Comparison of ENCODE assay signal across 21 mouse cellular contexts in the genomic region with DNA sequence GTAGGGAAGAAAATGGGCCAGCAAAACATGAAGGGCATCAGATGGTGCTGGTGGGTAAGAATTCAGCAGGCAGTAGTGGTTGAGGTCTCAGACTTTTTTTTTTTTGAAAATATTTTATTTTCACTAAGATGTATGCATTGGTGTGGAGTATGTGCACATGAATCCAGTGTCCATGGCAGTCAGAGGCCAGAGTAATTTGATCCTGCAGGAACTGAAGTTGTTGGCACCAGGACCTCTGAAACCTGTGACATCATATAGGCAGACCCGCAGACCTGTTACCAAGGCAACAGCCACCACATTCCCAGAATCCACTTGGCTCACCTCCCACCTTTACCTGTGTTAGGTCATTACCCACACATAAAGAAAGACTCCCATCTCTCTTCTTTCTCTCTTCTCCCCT.
DNase-seq lines count a peak whose midpoint lies in the region; ATAC-seq lines count a peak whose summit lies in the region.
"Had no signal": no experiment of that assay in that cellular context is flagged by ENCODE, and none has a peak within 500 bp of the region (broad histone marks: within the 10 kb centered on the region; RNA-seq: fewer than 3 reads in every experiment).

No protein-coding gene starts in this region.

- 62% methylated on average over 1 of the region's 1 CpGs for WGBS in forebrain, embryonic 10.5 days
- 44% methylated on average over 1 of the region's 1 CpGs for WGBS in forebrain, embryonic 14.5 days
- 60% methylated on average over 1 of the region's 1 CpGs for WGBS in kidney, embryonic 14.5 days
- WGBS in embryonic facial prominence, embryonic 11.5 days = 47% methylated on average over 1 of the region's 1 CpGs

- DNase-seq in forebrain, embryonic 10.5 days (ENCODE audit: extremely low spot score, low spot score) = no peak
- DNase-seq in forebrain, embryonic 14.5 days (ENCODE audit: low spot score) = no peak
- DNase-seq in kidney, postnatal 36 days = no peak
- DNase-seq in embryo, embryonic 10.5 days (ENCODE audit: low spot score) = peak; percentile 34
- peak; percentile 28 for DNase-seq in embryonic facial prominence, embryonic 11.5 days (ENCODE audit: low spot score)
- no peak for DNase-seq in thymus, postnatal 0 days (ENCODE audit: low spot score)
- DNase-seq in frontal cortex, postnatal 25 days (ENCODE audit: low spot score in 2 of 2) = no peak
- DNase-seq: adrenal gland, postnatal 10 days; cerebellum, adult 11 months; cerebellum, adult 8-10 months; cerebellum, postnatal 14 days; gastrocnemius, postnatal 10 days; heart, adult 2 months; heart, postnatal 14 days had no signal

- peaks cover 17% of the 10 kb centered on the region for H3K4me1 ChIP-seq in forebrain, embryonic 10.5 days
- no peaks in the 10 kb centered on the region for H3K4me1 ChIP-seq in forebrain, embryonic 14.5 days (ENCODE audit: control insufficient read depth, insufficient read depth, low read length)
- H3K4me1 ChIP-seq in kidney, embryonic 14.5 days (ENCODE audit: control insufficient read depth, insufficient read depth, low read length) = no peaks in the 10 kb centered on the region
- no peaks in the 10 kb centered on the region for H3K4me1 ChIP-seq in embryonic facial prominence, embryonic 11.5 days (ENCODE audit: control insufficient read depth, insufficient read depth, low read length)
- H3K4me1 ChIP-seq: heart, embryonic 15.5 days; hindbrain, embryonic 12.5 days; intestine, embryonic 15.5 days had no signal

- 0 out of 2 replicates have a peak overlapping the region, but pooled peaks have one; percentile 15 for H3K27ac ChIP-seq in forebrain, embryonic 10.5 days
- H3K27ac ChIP-seq in forebrain, embryonic 14.5 days (ENCODE audit: low read depth, low read length) = no peak overlapping the region
- H3K27ac ChIP-seq in kidney, embryonic 14.5 days (ENCODE audit: low read depth, low read length) = no peak overlapping the region
- no peak overlapping the region for H3K27ac ChIP-seq in embryonic facial prominence, embryonic 11.5 days (replicated peaks; ENCODE audit: low read depth, low read length)
- H3K27ac ChIP-seq: embryonic facial prominence, embryonic 13.5 days; forebrain, embryonic 13.5 days; heart, adult 2 months; heart, embryonic 15.5 days; hindbrain, embryonic 12.5 days; intestine, embryonic 15.5 days had no signal

- H3K27me3 ChIP-seq in forebrain, embryonic 10.5 days (ENCODE audit: poor library complexity, severe bottlenecking) = no peaks in the 10 kb centered on the region
- no peaks in the 10 kb centered on the region for H3K27me3 ChIP-seq in forebrain, embryonic 14.5 days (replicated peaks; ENCODE audit: control insufficient read depth, insufficient read depth, low read length)
- no peaks in the 10 kb centered on the region for H3K27me3 ChIP-seq in kidney, embryonic 14.5 days (ENCODE audit: control insufficient read depth, insufficient read depth, low read length)
- H3K27me3 ChIP-seq in embryonic facial prominence, embryonic 11.5 days (ENCODE audit: control insufficient read depth, insufficient read depth, low read length) = no peaks in the 10 kb centered on the region
- H3K27me3 ChIP-seq: forebrain, embryonic 13.5 days; heart, embryonic 15.5 days; hindbrain, embryonic 12.5 days; intestine, embryonic 15.5 days had no signal

- H3K9ac ChIP-seq in forebrain, embryonic 14.5 days (ENCODE audit: low read length) = no peak overlapping the region
- H3K9ac ChIP-seq in kidney, embryonic 14.5 days (ENCODE audit: low read depth, low read length) = no peak overlapping the region
- no peak overlapping the region for H3K9ac ChIP-seq in embryonic facial prominence, embryonic 11.5 days (replicated peaks; ENCODE audit: low read length)
- H3K9ac ChIP-seq: embryonic facial prominence, embryonic 13.5 days; forebrain, embryonic 13.5 days; heart, embryonic 15.5 days; hindbrain, embryonic 12.5 days; intestine, embryonic 15.5 days had no signal

- H3K36me3 ChIP-seq in forebrain, embryonic 10.5 days (replicated peaks) = no peaks in the 10 kb centered on the region
- no peaks in the 10 kb centered on the region for H3K36me3 ChIP-seq in forebrain, embryonic 14.5 days (ENCODE audit: control insufficient read depth, insufficient read depth, low read length)
- no peaks in the 10 kb centered on the region for H3K36me3 ChIP-seq in kidney, embryonic 14.5 days (ENCODE audit: control insufficient read depth, insufficient read depth, low read length)
- H3K36me3 ChIP-seq in embryonic facial prominence, embryonic 11.5 days (replicated peaks; ENCODE audit: control insufficient read depth, insufficient read depth, low read depth, low read length) = no peaks in the 10 kb centered on the region
- H3K36me3 ChIP-seq: embryonic facial prominence, embryonic 13.5 days; heart, embryonic 15.5 days; hindbrain, embryonic 12.5 days; intestine, embryonic 15.5 days had no signal

- no peak overlapping the region for H3K4me3 ChIP-seq in forebrain, embryonic 10.5 days
- H3K4me3 ChIP-seq in forebrain, embryonic 14.5 days (ENCODE audit: low read depth, low read length) = no peak overlapping the region
- H3K4me3 ChIP-seq in kidney, embryonic 14.5 days (ENCODE audit: low read length) = no peak overlapping the region
- no peak overlapping the region for H3K4me3 ChIP-seq in embryonic facial prominence, embryonic 11.5 days (ENCODE audit: low read depth, low read length)
- H3K4me3 ChIP-seq: embryonic facial prominence, embryonic 13.5 days; forebrain, embryonic 13.5 days; heart, adult 2 months; heart, embryonic 15.5 days; hindbrain, embryonic 12.5 days; intestine, embryonic 15.5 days had no signal

- no peaks in the 10 kb centered on the region for H3K9me3 ChIP-seq in forebrain, embryonic 10.5 days
- no peaks in the 10 kb centered on the region for H3K9me3 ChIP-seq in forebrain, embryonic 14.5 days (replicated peaks; ENCODE audit: control insufficient read depth, low read length)
- no peaks in the 10 kb centered on the region for H3K9me3 ChIP-seq in kidney, embryonic 14.5 days (ENCODE audit: control insufficient read depth, low read length)
- H3K9me3 ChIP-seq in embryonic facial prominence, embryonic 11.5 days (replicated peaks; ENCODE audit: control insufficient read depth, low read length) = no peaks in the 10 kb centered on the region
- H3K9me3 ChIP-seq: embryonic facial prominence, embryonic 13.5 days; forebrain, embryonic 13.5 days; heart, embryonic 15.5 days; hindbrain, embryonic 12.5 days; intestine, embryonic 15.5 days had no signal

- ATAC-seq in forebrain, embryonic 14.5 days = no peak; the same call in 1 of the 2 replicates
- peak; percentile 49; the same call in 1 of the 2 replicates for ATAC-seq in kidney, embryonic 14.5 days (ENCODE audit: low FRiP score, low TSS enrichment)
- no peak for ATAC-seq in embryonic facial prominence, embryonic 11.5 days (replicated peaks; ENCODE audit: insufficient number of reproducible peaks, low FRiP score, low TSS enrichment, low read depth)
- ATAC-seq: forebrain, embryonic 13.5 days; intestine, embryonic 15.5 days had no signal

- no peak overlapping the region for H3K4me2 ChIP-seq in forebrain, embryonic 14.5 days (ENCODE audit: low read length)
- no peak overlapping the region for H3K4me2 ChIP-seq in kidney, embryonic 14.5 days (replicated peaks; ENCODE audit: low read depth, low read length)
- no peak overlapping the region for H3K4me2 ChIP-seq in embryonic facial prominence, embryonic 11.5 days (ENCODE audit: low read depth, low read length)
- H3K4me2 ChIP-seq: embryonic facial prominence, embryonic 13.5 days; forebrain, embryonic 13.5 days; heart, embryonic 11.5 days; heart, embryonic 15.5 days; hindbrain, embryonic 12.5 days; intestine, embryonic 15.5 days had no signal

Comparison
In these comparisons a context has a peak if more than half of its experiments do, and no peak if none do; other contexts are left out.
1. DNase-seq: peak in embryo, embryonic 10.5 days (single experiment) and embryonic facial prominence, embryonic 11.5 days (single experiment); none in forebrain, embryonic 10.5 days (single experiment), forebrain, embryonic 14.5 days (single experiment), kidney, postnatal 36 days (0 of 2), thymus, postnatal 0 days (single experiment) and frontal cortex, postnatal 25 days (0 of 2).